Mouse (Mus musculus) stomach, embryonic 15.5 days (tissue): Measurements from ENCODE around the gene C3ar1. TPM values are rescaled to one million over a fixed set of nuclear protein-coding genes. Genes with fewer than 3 reads are reported as not detected.

ENCODE experiments used
- ATAC-seq: fragments of 200-750 bp; cut with Nextera tagmentation; 2 replicates; pipeline ENCODE4 v1.8.0; 2017; ENCODE audit warnings: low read depth, moderate number of reproducible peaks, moderate TSS enrichment; ENCODE audit not compliant: insufficient read depth, low FRiP score
- H3K27ac ChIP-seq: fragments of 300-500 bp; sonication (generic); 2 replicates; pipeline ENCODE4 v1.5.1; 2015; ENCODE audit warnings: mild to moderate bottlenecking, inconsistent platforms
- H3K27me3 ChIP-seq: fragments of 300-500 bp; sonication (generic); replicated peaks from 2 replicates; pipeline ENCODE4 v1.6.1; 2015; ENCODE audit warnings: inconsistent platforms
- H3K36me3 ChIP-seq: fragments of 300-500 bp; sonication (generic); 2 replicates; pipeline ENCODE4 v1.6.1; 2015; ENCODE audit warnings: inconsistent platforms
- H3K4me1 ChIP-seq: fragments of 300-500 bp; sonication (generic); 2 replicates; pipeline ENCODE4 v1.6.1; 2015; ENCODE audit warnings: inconsistent platforms
- H3K4me2 ChIP-seq: fragments of 300-500 bp; sonication (generic); 2 replicates; pipeline ENCODE4 v1.6.1; 2015; ENCODE audit warnings: mild to moderate bottlenecking, inconsistent platforms
- H3K4me3 ChIP-seq: fragments of 300-500 bp; sonication (generic); replicated peaks from 2 replicates; pipeline ENCODE4 v1.5.1; 2015; ENCODE audit warnings: inconsistent platforms
- H3K9ac ChIP-seq: fragments of 300-500 bp; sonication (generic); 2 replicates; pipeline ENCODE4 v1.6.1; 2015; ENCODE audit warnings: inconsistent platforms
- H3K9me3 ChIP-seq: fragments of 300-500 bp; sonication (generic); 2 replicates; pipeline ENCODE4 v1.6.1; 2016; ENCODE audit warnings: inconsistent platforms
- WGBS: fragments of 180-500 bp; shearing (Covaris S2); methylation state at CpG from one replicate; pipeline ENCODE4 v1.1.7; 2015; 5-methylcytosine and 5-hydroxymethylcytosine counted together
- polyA plus RNA-seq: library from polyadenylated mRNA; unstranded; fragments of >200 nt; fragmentation: Nextera tagmentation; extraction: Ambion mirVana; gene quantifications from 2 replicates; pipeline ENCODE4 v1.2.1, GENCODE M21; 2015

Gene C3ar1
- polyA plus RNA-seq, 1 experiment from 2014 or later, result 2.6 TPM

DNA sequence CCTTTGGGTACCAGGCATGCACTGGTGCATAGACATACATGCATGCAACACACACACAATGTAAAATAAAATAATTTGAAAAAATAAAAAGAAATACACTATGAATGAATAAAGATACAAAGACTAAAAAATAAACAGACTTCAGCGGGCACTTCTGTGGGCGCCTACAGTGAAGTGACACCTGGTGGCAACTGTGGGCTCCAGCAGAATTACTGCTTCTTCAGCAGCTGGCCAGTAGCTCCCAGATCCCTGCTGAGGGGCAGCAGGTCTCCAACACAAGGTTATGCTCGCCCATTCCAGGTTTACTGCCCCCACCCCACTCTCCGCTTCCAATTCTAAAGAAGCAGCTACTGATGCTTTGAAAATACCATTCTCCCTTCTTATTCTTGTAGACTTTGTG, 12.0 kb upstream of the C3ar1 start:
- no peaks in the 10 kb centered on the region for H3K27me3 ChIP-seq
- no peaks in the 10 kb centered on the region for H3K36me3 ChIP-seq
- H3K9ac ChIP-seq, result no peak overlapping the region
- no peak for ATAC-seq
- H3K27ac ChIP-seq, result no peak overlapping the region
- 58% methylated on average over 4 of the region's 4 CpGs for WGBS
- H3K9me3 ChIP-seq, result no peaks in the 10 kb centered on the region
- no peaks in the 10 kb centered on the region for H3K4me1 ChIP-seq
- no peak overlapping the region for H3K4me3 ChIP-seq
- no peak overlapping the region for H3K4me2 ChIP-seq

GRCm38 (mm10) chr6:122862871-122863270, 6.9 kb upstream of the C3ar1 start:
- Histone ChIP-seq H3K4me2 (no peak overlapping the region), H3K4me3 (no peak overlapping the region), H3K27me3 (no peaks in the 10 kb centered on the region), H3K9ac (no peak overlapping the region), H3K4me1 (no peaks in the 10 kb centered on the region), H3K9me3 (0 out of 2 replicates have a peak, but pooled peaks cover 3% of the 10 kb centered on the region), H3K27ac (no peak overlapping the region), H3K36me3 (no peaks in the 10 kb centered on the region)
- WGBS, result 91% methylated on average over 1 of the region's 1 CpGs
- ATAC-seq, result no peak

GRCm38 (mm10) chr6:122862434-122862833, 6.5 kb upstream of the C3ar1 start:
- no peak for ATAC-seq
- no peak overlapping the region for H3K9ac ChIP-seq
- H3K27me3 ChIP-seq, result no peaks in the 10 kb centered on the region
- no peak overlapping the region for H3K27ac ChIP-seq
- no peaks in the 10 kb centered on the region for H3K36me3 ChIP-seq
- H3K4me1 ChIP-seq, result no peaks in the 10 kb centered on the region
- H3K4me2 ChIP-seq, result no peak overlapping the region
- no peak overlapping the region for H3K4me3 ChIP-seq
- 70% methylated on average over 6 of the region's 6 CpGs for WGBS
- H3K9me3 ChIP-seq, result 0 out of 2 replicates have a peak, but pooled peaks cover 3% of the 10 kb centered on the region

DNA sequence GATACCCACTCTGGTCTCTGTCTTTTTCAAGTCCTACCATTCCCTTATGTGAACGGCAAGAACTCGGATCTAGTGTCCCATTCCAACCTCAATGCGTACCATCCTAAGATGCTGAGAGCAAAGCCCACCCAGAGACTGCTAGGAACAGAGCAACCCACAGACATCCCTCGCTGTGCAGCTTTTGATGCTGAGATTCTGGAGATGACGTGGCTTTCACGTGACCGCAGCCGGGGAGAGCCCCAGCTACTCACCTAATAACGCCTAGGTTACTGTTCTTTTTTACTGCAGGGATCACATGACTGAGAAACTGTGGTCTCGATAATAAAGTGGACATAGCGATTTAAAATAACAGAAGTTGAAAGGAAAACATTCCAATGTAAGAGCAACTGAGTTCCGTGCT, 1.4 kb downstream of the C3ar1 start:
- Histone ChIP-seq H3K4me3 (no peak overlapping the region), H3K4me1 (no peaks in the 10 kb centered on the region), H3K9me3 (no peaks in the 10 kb centered on the region), H3K27me3 (no peaks in the 10 kb centered on the region), H3K4me2 (no peak overlapping the region), H3K27ac (no peak overlapping the region), H3K36me3 (no peaks in the 10 kb centered on the region), H3K9ac (no peak overlapping the region)
- 79% methylated on average over 12 of the region's 12 CpGs for WGBS
- ATAC-seq, result no peak

DNA sequence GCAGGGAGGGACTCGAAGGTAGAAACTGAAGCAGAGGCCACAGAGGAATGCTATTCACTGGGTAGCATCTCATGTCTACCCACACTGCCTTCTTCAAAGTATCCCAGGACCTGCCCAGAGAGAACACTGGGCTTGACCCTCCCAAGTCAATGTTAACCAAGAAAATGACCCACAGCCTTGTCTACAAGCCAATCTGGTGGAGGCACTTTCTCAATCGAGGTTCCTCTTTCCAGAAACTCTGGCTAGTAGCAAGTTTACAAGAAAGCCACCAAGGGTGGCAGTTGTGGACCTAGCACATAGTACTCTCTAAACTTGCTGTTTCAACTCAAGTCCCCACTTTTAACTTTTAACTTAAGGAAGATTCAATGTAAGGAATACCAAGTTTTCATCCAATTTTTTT, 3.3 kb downstream of the C3ar1 start:
- no peak overlapping the region for H3K4me2 ChIP-seq
- no peak overlapping the region for H3K4me3 ChIP-seq
- H3K9ac ChIP-seq, result no peak overlapping the region
- no peaks in the 10 kb centered on the region for H3K9me3 ChIP-seq
- WGBS, result 54% methylated on average over 2 of the region's 2 CpGs
- no peak overlapping the region for H3K27ac ChIP-seq
- H3K27me3 ChIP-seq, result no peaks in the 10 kb centered on the region
- no peaks in the 10 kb centered on the region for H3K36me3 ChIP-seq
- no peak for ATAC-seq
- no peaks in the 10 kb centered on the region for H3K4me1 ChIP-seq

- no peaks in the 10 kb centered on the region for H3K4me1 ChIP-seq
- no peak overlapping the region for H3K27ac ChIP-seq
- no peak overlapping the region for H3K4me3 ChIP-seq
- H3K4me2 ChIP-seq, result no peak overlapping the region
- ATAC-seq, result no peak
- H3K9ac ChIP-seq, result no peak overlapping the region
- 51% methylated on average over 6 of the region's 6 CpGs for WGBS
- H3K36me3 ChIP-seq, result peaks cover 27% of the 10 kb centered on the region
- H3K27me3 ChIP-seq, result no peaks in the 10 kb centered on the region
- H3K9me3 ChIP-seq, result no peaks in the 10 kb centered on the region
Observed at GRCm38 (mm10) chr6:122843759-122844158, 12.2 kb downstream of the C3ar1 start.

- ATAC-seq, result no peak
- WGBS, result 90% methylated on average over 5 of the region's 5 CpGs
- Histone ChIP-seq H3K27me3 (no peaks in the 10 kb centered on the region), H3K4me2 (no peak overlapping the region), H3K9ac (no peak overlapping the region), H3K36me3 (peaks cover 50% of the 10 kb centered on the region), H3K4me3 (no peak overlapping the region), H3K4me1 (no peaks in the 10 kb centered on the region), H3K27ac (no peak overlapping the region), H3K9me3 (no peaks in the 10 kb centered on the region)
Observed at GRCm38 (mm10) chr6:122837539-122837938, 18.4 kb downstream of the C3ar1 start.

GRCm38 (mm10) chr6:122836974-122837373, 19.0 kb downstream of the C3ar1 start:
- Histone ChIP-seq H3K4me1 (no peaks in the 10 kb centered on the region), H3K36me3 (peaks cover 50% of the 10 kb centered on the region), H3K9ac (no peak overlapping the region), H3K4me3 (no peak overlapping the region), H3K27me3 (no peaks in the 10 kb centered on the region), H3K9me3 (no peaks in the 10 kb centered on the region), H3K4me2 (no peak overlapping the region), H3K27ac (no peak overlapping the region)
- WGBS, result 91% methylated on average over 3 of the region's 3 CpGs
- ATAC-seq, result no peak

- WGBS, result 66% methylated on average over 4 of the region's 4 CpGs
- Histone ChIP-seq H3K4me2 (no peak overlapping the region), H3K9me3 (no peaks in the 10 kb centered on the region), H3K36me3 (peaks cover 44% of the 10 kb centered on the region), H3K4me3 (no peak overlapping the region), H3K27me3 (no peaks in the 10 kb centered on the region), H3K27ac (no peak overlapping the region), H3K9ac (no peak overlapping the region), H3K4me1 (no peaks in the 10 kb centered on the region)
- no peak for ATAC-seq
Observed at GRCm38 (mm10) chr6:122834365-122834764, 21.6 kb downstream of the C3ar1 start.

DNA sequence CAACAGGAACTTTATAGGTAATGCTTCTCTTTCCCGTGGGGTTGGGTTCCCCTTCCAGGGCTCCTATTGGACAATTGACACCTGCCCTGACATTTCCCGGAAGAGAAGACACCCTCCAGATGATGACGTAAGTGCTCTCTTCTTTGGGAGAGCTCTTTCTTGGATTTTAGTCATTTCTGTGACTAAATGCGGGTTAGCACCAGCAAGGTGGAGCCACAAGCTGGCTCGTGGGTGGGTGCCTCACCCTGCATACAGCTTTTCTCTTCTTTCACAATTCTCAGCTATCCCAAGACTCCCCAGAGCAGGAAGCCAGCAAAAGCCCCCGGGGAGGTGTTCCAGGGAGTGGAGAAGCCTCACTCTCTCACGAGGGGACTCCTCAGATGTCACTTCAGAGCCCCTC, 23.1 kb downstream of the C3ar1 start:
- Histone ChIP-seq H3K36me3 (peaks cover 45% of the 10 kb centered on the region), H3K27me3 (no peaks in the 10 kb centered on the region), H3K9me3 (no peaks in the 10 kb centered on the region), H3K4me1 (no peaks in the 10 kb centered on the region), H3K4me3 (no peak overlapping the region), H3K4me2 (no peak overlapping the region), H3K27ac (no peak overlapping the region), H3K9ac (no peak overlapping the region)
- ATAC-seq, result no peak
- WGBS, result 79% methylated on average over 7 of the region's 7 CpGs

- WGBS, result 46% methylated on average over 13 of the region's 13 CpGs
- no peak overlapping the region for H3K4me3 ChIP-seq
- H3K9ac ChIP-seq, result no peak overlapping the region
- peaks cover 9% of the 10 kb centered on the region; the same call in 1 of the 2 replicates for H3K36me3 ChIP-seq
- H3K4me1 ChIP-seq, result peaks cover 26% of the 10 kb centered on the region
- no peaks in the 10 kb centered on the region for H3K27me3 ChIP-seq
- no peaks in the 10 kb centered on the region for H3K9me3 ChIP-seq
- H3K4me2 ChIP-seq, result no peak overlapping the region
- H3K27ac ChIP-seq, result no peak overlapping the region
- ATAC-seq, result no peak
Observed at GRCm38 (mm10) chr6:122828086-122828485, 27.9 kb downstream of the C3ar1 start.

DNA sequence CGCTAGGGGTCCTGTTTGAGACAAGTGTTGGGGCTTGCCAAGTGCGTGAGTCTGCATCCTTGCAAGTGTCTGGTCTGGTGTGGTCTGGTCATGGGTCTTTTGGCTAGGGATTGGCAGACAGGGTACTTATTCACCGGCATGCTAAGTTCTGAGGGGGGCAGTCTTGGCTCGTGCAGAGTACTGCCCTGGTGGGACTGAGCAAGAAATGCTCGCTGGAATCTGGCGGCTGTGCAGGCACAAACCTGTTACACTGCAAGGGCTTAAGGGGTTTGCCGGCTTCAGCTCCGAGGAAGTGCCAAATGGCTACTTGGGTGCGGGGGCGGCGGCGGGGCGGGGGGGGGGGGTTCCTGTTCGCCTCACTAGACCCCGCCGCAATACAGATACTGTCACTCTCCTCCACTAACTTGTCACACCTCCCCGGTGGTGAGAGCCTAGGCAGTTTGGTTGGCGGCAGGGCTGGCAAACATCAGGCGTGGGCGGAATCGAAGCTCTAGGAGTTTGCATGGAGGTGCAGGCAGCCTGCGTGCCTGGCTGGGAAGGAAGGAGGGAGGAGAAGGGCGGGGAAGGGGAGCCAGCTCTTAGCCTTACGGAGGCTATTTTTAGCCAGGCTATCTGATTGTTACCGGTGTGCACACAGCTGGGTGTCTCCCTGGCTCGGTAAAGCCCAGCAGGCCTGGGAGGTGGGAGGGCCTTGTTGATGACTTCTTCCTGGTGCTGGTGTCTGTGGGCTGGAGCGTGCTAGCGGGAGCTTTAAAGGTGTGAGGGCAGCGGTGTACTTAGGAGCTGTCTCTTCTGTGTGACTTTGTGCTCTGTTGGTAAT, 29.8 kb downstream of the C3ar1 start:
- ATAC-seq, result peak; percentile 92
- no peaks in the 10 kb centered on the region for H3K27me3 ChIP-seq
- peaks cover 34% of the 10 kb centered on the region for H3K4me1 ChIP-seq
- H3K4me3 ChIP-seq, result peak overlapping the region; percentile 41
- H3K9ac ChIP-seq, result no peak overlapping the region; the same call in 1 of the 2 replicates
- 2% methylated on average over 28 of the region's 29 CpGs for WGBS
- H3K36me3 ChIP-seq, result peaks cover 9% of the 10 kb centered on the region; the same call in 1 of the 2 replicates
- H3K9me3 ChIP-seq, result no peaks in the 10 kb centered on the region
- H3K4me2 ChIP-seq, result peak overlapping the region; percentile 79
- H3K27ac ChIP-seq, result peak overlapping the region; percentile 85
